19 mouse cellular contexts compared by ENCODE assay signal in the genomic region with DNA sequence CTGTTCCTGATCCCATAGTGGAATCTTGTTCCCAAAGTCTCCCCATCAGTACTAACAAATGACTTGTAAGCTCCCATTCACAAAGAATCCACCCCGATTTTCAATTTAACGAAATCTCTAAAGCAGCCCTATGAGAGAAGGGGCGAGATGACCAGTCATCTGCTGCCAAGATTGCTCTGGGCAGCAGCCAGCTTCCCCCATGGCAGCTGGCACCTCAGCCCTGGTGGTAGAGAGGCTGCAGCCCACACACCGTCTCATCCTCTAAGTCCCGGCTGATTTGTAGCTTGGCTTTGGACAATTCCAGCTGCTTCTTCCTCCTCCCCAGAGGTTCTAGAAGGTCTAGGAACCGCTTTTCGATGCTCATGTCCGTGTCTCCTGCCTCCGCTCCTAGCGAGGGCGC.
DNase-seq lines count a peak whose midpoint lies in the region; TF ChIP-seq lines count a peak whose summit lies in the region.
"Had no signal": no experiment of that assay in that cellular context is flagged by ENCODE, and none has a peak within 500 bp of the region (broad histone marks: within the 10 kb centered on the region; RNA-seq: fewer than 3 reads in every experiment).

No protein-coding gene starts in this region.

- peak; percentile 74 for DNase-seq in cerebellum, postnatal 14 days
- no peak for DNase-seq in cerebellum, adult 9-10 months
- DNase-seq in layer of hippocampus, adult 2 months (ENCODE audit: low spot score in 2 of 2): no peak
- DNase-seq in layer of hippocampus, adult 9-11 months: no peak
- DNase-seq in brain, adult 2 months (ENCODE audit: low read depth, low spot score): peak; percentile 64
- DNase-seq in kidney, adult 18-20 months: no peak
- DNase-seq: adrenal gland, adult 8-10 months; gastrocnemius, postnatal 14 days; heart, adult 18-20 months; heart, postnatal 14 days; kidney, postnatal 25 days; liver, embryonic 13.5 days; lung, embryonic 14.5 days; right cerebral cortex, postnatal 14 days had no signal

- no peaks in the 10 kb centered on the region for H3K36me3 ChIP-seq in E14TG2a.4 (ENCODE audit: insufficient read depth, low read length)
- H3K36me3 ChIP-seq: hindbrain, embryonic 13.5 days; intestine, embryonic 15.5 days; midbrain, embryonic 13.5 days had no signal

- 0 out of 2 replicates have a peak, but pooled peaks have one; percentile 9 for TF ChIP-seq CTCF in layer of hippocampus, adult 2 months (conservative IDR thresholded peaks at IDR 0.05)
- TF ChIP-seq CTCF in E14TG2a.4 (conservative IDR thresholded peaks at IDR 0.05; ENCODE audit: low read length): no peak

- peaks cover 69% of the 10 kb centered on the region for H3K27me3 ChIP-seq in E14TG2a.4 (ENCODE audit: insufficient read depth, low read length)
- H3K27me3 ChIP-seq: hindbrain, embryonic 13.5 days; intestine, embryonic 15.5 days; liver, embryonic 13.5 days; midbrain, embryonic 13.5 days had no signal

- no peaks in the 10 kb centered on the region for H3K9me3 ChIP-seq in E14TG2a.4 (ENCODE audit: low read length)
- H3K9me3 ChIP-seq: heart, embryonic 13.5 days; hindbrain, embryonic 13.5 days; intestine, embryonic 15.5 days; liver, embryonic 13.5 days; midbrain, embryonic 13.5 days had no signal

- no peak overlapping the region for H3K4me3 ChIP-seq in layer of hippocampus, adult 2 months
- peak overlapping the region; percentile 49 for H3K4me3 ChIP-seq in E14TG2a.4 (replicated peaks; ENCODE audit: low read length)
- H3K4me3 ChIP-seq: heart, embryonic 13.5 days; hindbrain, embryonic 13.5 days; intestine, embryonic 15.5 days; liver, embryonic 13.5 days; midbrain, embryonic 13.5 days had no signal

- peaks cover 36% of the 10 kb centered on the region for H3K4me1 ChIP-seq in E14TG2a.4 (replicated peaks; ENCODE audit: low read depth, low read length)
- H3K4me1 ChIP-seq: intestine, embryonic 15.5 days; liver, embryonic 13.5 days had no signal

- peak overlapping the region; percentile 21; the same call in 1 of the 2 replicates for H3K27ac ChIP-seq in layer of hippocampus, adult 2 months
- H3K27ac ChIP-seq: heart, embryonic 13.5 days; hindbrain, embryonic 13.5 days; intestine, embryonic 15.5 days; liver, embryonic 13.5 days; midbrain, embryonic 13.5 days had no signal

Comparison
In these comparisons a context has a peak if more than half of its experiments do, and no peak if none do; other contexts are left out.
1. DNase-seq: peak in cerebellum, postnatal 14 days (2 of 2) and brain, adult 2 months (single experiment); none in cerebellum, adult 9-10 months (single experiment), layer of hippocampus, adult 2 months (0 of 2), layer of hippocampus, adult 9-11 months (single experiment) and kidney, adult 18-20 months (single experiment).